Mouse (Mus musculus): ENCODE data around the gene Ccdc107. TPM values are rescaled to one million over a fixed set of nuclear protein-coding genes. Genes with fewer than 3 reads are reported as not detected.
A peak's percentile ranks its signal among the peaks of the same experiment; 100 is the strongest.

The Ccdc107 gene
- total and polyA plus RNA-seq, 2 experiments from 2014 or later = 74.0 to 107 TPM

GRCm38 (mm10) chr4:43470301-43470700, 22.4 kb upstream of the Ccdc107 start:
- Histone ChIP-seq H3K4me2 (ENCODE audit: low read depth, low read length, poor library complexity, severe bottlenecking) (no peak overlapping the region), H3K4me3 (ENCODE audit: low read depth, low read length) (no peak overlapping the region), H3K9ac (replicated peaks; ENCODE audit: low read length, poor library complexity, severe bottlenecking) (no peak overlapping the region), H3K36me3 (ENCODE audit: insufficient read depth, low read length) (no peaks in the 10 kb centered on the region), H3K27ac (ENCODE audit: low read depth, low read length) (no peak overlapping the region), H3K27me3 (ENCODE audit: insufficient read depth, low read length) (no peaks in the 10 kb centered on the region), H3K9me3 (ENCODE audit: low read length) (no peaks in the 10 kb centered on the region), H3K4me1 (ENCODE audit: insufficient read depth, low read length) (no peaks in the 10 kb centered on the region)
- no peak for ATAC-seq (ENCODE audit: low FRiP score)
- TF ChIP-seq CTCF (IDR thresholded peaks at IDR 0.05) = no peak
- no peak for DNase-seq (ENCODE audit: low spot score)
- 95% methylated on average over 10 of the region's 10 CpGs for WGBS

DNA sequence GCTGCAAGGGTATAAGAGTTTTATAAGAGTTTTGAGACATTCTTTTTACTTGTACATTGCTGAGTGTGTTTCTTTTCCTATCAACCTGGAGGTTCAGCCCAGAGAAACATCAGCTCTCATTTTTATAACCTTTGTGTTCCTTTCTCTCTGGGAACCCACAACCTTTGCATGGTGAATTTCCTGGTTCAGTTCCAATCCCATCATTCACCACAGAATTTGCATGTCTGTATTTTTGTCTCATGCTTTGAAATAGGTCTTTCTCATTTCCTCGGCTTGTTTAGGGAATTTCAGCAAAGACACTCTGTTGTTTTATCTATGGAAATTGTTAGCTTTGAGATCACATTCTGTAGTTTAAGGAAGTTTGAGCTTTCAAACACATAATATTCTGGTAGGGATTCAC, 19.1 kb upstream of the Ccdc107 start:
- TF ChIP-seq CTCF (IDR thresholded peaks at IDR 0.05) = no peak
- ATAC-seq (ENCODE audit: low FRiP score) (no peak), DNase-seq (ENCODE audit: low spot score) (no peak)
- Histone ChIP-seq H3K9me3 (ENCODE audit: low read length) (no peaks in the 10 kb centered on the region), H3K4me2 (ENCODE audit: low read depth, low read length, poor library complexity, severe bottlenecking) (no peak overlapping the region), H3K4me3 (ENCODE audit: low read depth, low read length) (no peak overlapping the region), H3K4me1 (ENCODE audit: insufficient read depth, low read length) (no peaks in the 10 kb centered on the region), H3K27me3 (ENCODE audit: insufficient read depth, low read length) (no peaks in the 10 kb centered on the region), H3K27ac (ENCODE audit: low read depth, low read length) (no peak overlapping the region), H3K9ac (replicated peaks; ENCODE audit: low read length, poor library complexity, severe bottlenecking) (no peak overlapping the region), H3K36me3 (ENCODE audit: insufficient read depth, low read length) (no peaks in the 10 kb centered on the region)
- WGBS = 79% methylated on average over 1 of the region's 1 CpGs

DNA sequence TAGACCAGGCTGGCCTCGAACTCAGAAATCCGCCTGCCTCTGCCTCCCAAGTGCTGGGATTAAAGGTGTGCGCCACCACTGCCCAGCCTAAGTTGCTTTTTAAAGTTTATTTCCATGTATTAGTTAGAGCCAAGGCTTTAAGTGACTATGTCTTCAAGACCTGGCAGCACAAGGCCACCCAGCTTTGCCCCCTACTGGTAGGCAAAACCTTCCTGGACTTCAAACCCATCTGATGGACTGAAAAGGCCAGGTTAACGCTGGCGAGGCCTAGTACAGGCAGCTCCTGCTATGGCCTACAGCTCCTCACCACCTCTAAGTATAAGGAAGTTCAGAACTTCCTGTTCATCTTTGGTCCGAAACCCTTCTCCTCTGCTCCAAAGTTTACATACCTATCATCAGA, 16.1 kb upstream of the Ccdc107 start:
- Histone ChIP-seq H3K27me3 (ENCODE audit: insufficient read depth, low read length) (no peaks in the 10 kb centered on the region), H3K4me2 (ENCODE audit: low read depth, low read length, poor library complexity, severe bottlenecking) (no peak overlapping the region), H3K9ac (replicated peaks; ENCODE audit: low read length, poor library complexity, severe bottlenecking) (no peak overlapping the region), H3K36me3 (ENCODE audit: insufficient read depth, low read length) (no peaks in the 10 kb centered on the region), H3K4me3 (ENCODE audit: low read depth, low read length) (no peak overlapping the region), H3K27ac (ENCODE audit: low read depth, low read length) (no peak overlapping the region), H3K9me3 (ENCODE audit: low read length) (no peaks in the 10 kb centered on the region), H3K4me1 (ENCODE audit: insufficient read depth, low read length) (no peaks in the 10 kb centered on the region)
- DNase-seq (ENCODE audit: low spot score) (no peak), ATAC-seq (ENCODE audit: low FRiP score) (no peak)
- no peak for TF ChIP-seq CTCF (IDR thresholded peaks at IDR 0.05)
- WGBS = 88% methylated on average over 5 of the region's 6 CpGs

DNA sequence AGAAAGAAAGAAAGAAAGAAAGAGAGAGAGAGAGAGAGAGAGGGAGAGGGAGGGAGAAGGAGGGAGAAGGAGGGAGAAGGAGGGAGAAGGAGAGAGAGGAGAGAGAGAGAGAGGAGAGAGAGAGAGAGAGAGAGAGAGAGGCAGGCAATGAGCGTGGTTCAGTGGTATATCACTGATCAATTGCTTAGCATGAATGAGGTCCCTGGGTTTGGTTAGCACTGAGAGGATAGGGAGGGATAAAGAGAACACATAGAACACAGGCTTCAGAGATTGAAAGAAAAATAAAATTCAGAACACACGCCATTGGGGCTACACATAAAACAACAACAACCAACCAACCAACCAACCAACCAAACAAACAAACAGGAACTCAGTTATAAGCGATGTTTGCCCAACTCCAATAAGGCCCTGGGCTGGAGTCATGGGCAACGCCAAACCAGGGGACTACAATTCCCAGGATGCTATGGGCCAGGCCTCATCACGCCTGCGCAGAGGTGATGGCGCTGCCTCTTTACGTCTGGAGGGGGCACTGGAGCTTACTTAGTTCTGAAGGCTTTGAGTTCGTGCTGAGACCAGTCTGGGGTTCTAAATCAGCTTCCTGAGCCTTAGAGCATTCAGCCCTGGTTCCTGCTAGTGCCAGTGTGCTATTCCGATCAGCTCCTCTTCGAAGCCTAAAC, 14.7 kb upstream of the Ccdc107 start:
- peak; percentile 93 for ATAC-seq (ENCODE audit: low FRiP score)
- no peak overlapping the region for H3K9ac ChIP-seq (replicated peaks; ENCODE audit: low read length, poor library complexity, severe bottlenecking)
- TF ChIP-seq CTCF (IDR thresholded peaks at IDR 0.05) = peak; percentile 68

GRCm38 (mm10) chr4:43478534-43478858, 14.2 kb upstream of the Ccdc107 start:
- Histone ChIP-seq H3K9me3 (ENCODE audit: low read length) (no peaks in the 10 kb centered on the region), H3K4me1 (ENCODE audit: insufficient read depth, low read length) (no peaks in the 10 kb centered on the region), H3K36me3 (ENCODE audit: insufficient read depth, low read length) (no peaks in the 10 kb centered on the region), H3K27me3 (ENCODE audit: insufficient read depth, low read length) (no peaks in the 10 kb centered on the region), H3K4me3 (ENCODE audit: low read depth, low read length) (peak overlapping the region; percentile 26; the same call in 1 of the 2 replicates), H3K27ac (ENCODE audit: low read depth, low read length) (no peak overlapping the region), H3K4me2 (ENCODE audit: low read depth, low read length, poor library complexity, severe bottlenecking) (peak overlapping the region; percentile 45), H3K9ac (replicated peaks; ENCODE audit: low read length, poor library complexity, severe bottlenecking) (no peak overlapping the region)
- WGBS = 55% methylated on average over 8 of the region's 8 CpGs
- DNase-seq (ENCODE audit: low spot score) (no peak), ATAC-seq (ENCODE audit: low FRiP score) (no peak; the same call in 1 of the 2 replicates)
- TF ChIP-seq CTCF (IDR thresholded peaks at IDR 0.05) = no peak

More for the DNA sequence above, 14.7 kb upstream of the Ccdc107 start:
- peak overlapping the region; percentile 45 for H3K4me2 ChIP-seq (ENCODE audit: low read depth, low read length, poor library complexity, severe bottlenecking)
- peak; percentile 94 for DNase-seq (ENCODE audit: low spot score)
- H3K9me3 ChIP-seq (ENCODE audit: low read length) = no peaks in the 10 kb centered on the region
- H3K27ac ChIP-seq (ENCODE audit: low read depth, low read length) = no peak overlapping the region
- peak overlapping the region; percentile 26; the same call in 1 of the 2 replicates for H3K4me3 ChIP-seq (ENCODE audit: low read depth, low read length)
- H3K27me3 ChIP-seq (ENCODE audit: insufficient read depth, low read length) = no peaks in the 10 kb centered on the region
- no peaks in the 10 kb centered on the region for H3K4me1 ChIP-seq (ENCODE audit: insufficient read depth, low read length)
- WGBS = 19% methylated on average over 11 of the region's 11 CpGs
- no peaks in the 10 kb centered on the region for H3K36me3 ChIP-seq (ENCODE audit: insufficient read depth, low read length)

DNA sequence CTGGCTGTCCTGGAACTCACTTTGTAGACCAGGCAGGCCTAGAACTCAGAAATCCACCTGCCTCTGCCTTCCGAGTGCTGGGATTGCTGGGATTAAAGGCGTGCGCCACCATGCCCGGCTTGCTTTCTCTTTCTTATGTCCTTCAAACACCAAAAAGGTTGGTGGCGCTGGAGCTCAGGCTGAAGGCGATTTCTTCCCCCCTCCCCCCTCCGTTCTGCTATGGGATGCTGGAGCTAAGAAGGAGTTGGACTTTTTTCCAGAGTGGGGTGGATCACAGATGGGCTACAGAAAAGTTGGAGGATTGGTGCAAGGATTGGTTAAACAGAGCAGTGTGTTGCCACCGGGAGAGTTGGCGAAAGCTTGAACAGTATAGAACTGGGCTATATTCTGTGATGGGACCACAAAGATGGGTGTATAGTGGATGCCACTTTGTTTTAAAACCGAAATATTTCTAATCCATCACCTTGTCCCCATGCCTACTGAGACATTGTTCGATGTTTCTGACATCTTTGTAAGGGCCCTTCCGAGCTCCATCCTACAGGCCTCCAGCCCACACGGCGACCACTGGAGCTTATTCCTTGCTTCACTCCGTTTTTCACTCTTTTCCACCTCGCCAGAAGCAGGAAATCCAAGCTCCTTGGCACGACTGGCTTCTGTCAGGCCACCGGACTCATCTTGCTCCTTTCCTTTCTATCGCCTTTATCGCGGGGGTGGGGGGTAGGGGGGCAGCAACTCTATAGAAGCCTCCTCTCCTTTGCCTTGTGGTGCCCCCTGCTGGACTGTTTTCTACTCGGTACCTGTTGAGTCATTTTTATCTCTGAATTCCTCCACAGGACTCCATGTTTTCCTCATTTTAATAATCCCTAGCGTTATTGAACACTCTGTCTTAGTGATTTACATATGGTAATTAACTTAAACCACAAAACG, 13.5 kb upstream of the Ccdc107 start:
- Histone ChIP-seq H3K27me3 (ENCODE audit: insufficient read depth, low read length) (no peaks in the 10 kb centered on the region), H3K9me3 (ENCODE audit: low read length) (no peaks in the 10 kb centered on the region), H3K9ac (replicated peaks; ENCODE audit: low read length, poor library complexity, severe bottlenecking) (no peak overlapping the region), H3K4me3 (ENCODE audit: low read depth, low read length) (no peak overlapping the region), H3K4me2 (ENCODE audit: low read depth, low read length, poor library complexity, severe bottlenecking) (no peak overlapping the region), H3K4me1 (ENCODE audit: insufficient read depth, low read length) (no peaks in the 10 kb centered on the region), H3K36me3 (ENCODE audit: insufficient read depth, low read length) (no peaks in the 10 kb centered on the region), H3K27ac (ENCODE audit: low read depth, low read length) (no peak overlapping the region)
- peak; percentile 69 for TF ChIP-seq CTCF (IDR thresholded peaks at IDR 0.05)
- no peak for ATAC-seq (ENCODE audit: low FRiP score)
- peak; percentile 51 for DNase-seq (ENCODE audit: low spot score)
- 49% methylated on average over 24 of the region's 24 CpGs for WGBS
